Mouse (Mus musculus) midbrain, embryonic 12.5 days (tissue): ENCODE data around the gene Cchcr1. TPM values are rescaled to one million over a fixed set of nuclear protein-coding genes. Genes with fewer than 3 reads are reported as not detected.

Experiments
- ATAC-seq: fragments of 200-750 bp; cut with Nextera tagmentation; 2 replicates; pipeline ENCODE4 v1.8.0; 2017; ENCODE audit warnings: low read depth, moderate TSS enrichment, moderate library complexity; ENCODE audit not compliant: low FRiP score
- H3K27ac ChIP-seq: fragments of 300-500 bp; sonication (generic); replicated peaks from 2 replicates; pipeline ENCODE4 v1.5.1; 2016; ENCODE audit warnings: mild to moderate bottlenecking
- H3K27me3 ChIP-seq: fragments of 300-500 bp; sonication (generic); 2 replicates; pipeline ENCODE4 v1.6.1; 2016; ENCODE audit warnings: mild to moderate bottlenecking
- H3K36me3 ChIP-seq: fragments of 300-500 bp; sonication (generic); 2 replicates; pipeline ENCODE4 v1.6.1; 2016
- H3K4me1 ChIP-seq: fragments of 300-500 bp; sonication (generic); 2 replicates; pipeline ENCODE4 v1.6.1; 2016
- H3K4me2 ChIP-seq: fragments of 300-500 bp; sonication (generic); replicated peaks from 2 replicates; pipeline ENCODE4 v1.6.1; 2016; ENCODE audit warnings: mild to moderate bottlenecking, moderate library complexity
- H3K4me3 ChIP-seq: fragments of 300-500 bp; sonication (generic); 2 replicates; pipeline ENCODE4 v1.5.1; 2016; ENCODE audit warnings: mild to moderate bottlenecking
- H3K9ac ChIP-seq: fragments of 300-500 bp; sonication (generic); replicated peaks from 2 replicates; pipeline ENCODE4 v1.6.1; 2016; ENCODE audit warnings: mild to moderate bottlenecking, moderate library complexity
- H3K9me3 ChIP-seq: fragments of 300-500 bp; sonication (generic); 2 replicates; pipeline ENCODE4 v1.6.1; 2016; ENCODE audit warnings: mild to moderate bottlenecking
- WGBS: fragments of 180-500 bp; shearing (Covaris S2); methylation state at CpG from one replicate; pipeline ENCODE4 v1.1.7; 2016; 5-methylcytosine and 5-hydroxymethylcytosine counted together
- polyA plus RNA-seq: library from polyadenylated mRNA; unstranded; fragments of >200 nt; fragmentation: Nextera tagmentation; extraction: Ambion mirVana; gene quantifications from 2 replicates; pipeline ENCODE4 v1.2.1, GENCODE M21; 2016

Gene Cchcr1
- polyA plus RNA-seq, 1 experiment from 2014 or later = 18.5 TPM

GRCm38 (mm10) chr17:35544680-35545079, 27.8 kb downstream of the Cchcr1 start:
- Histone ChIP-seq H3K4me2 (no peak overlapping the region), H3K9ac (no peak overlapping the region), H3K27me3 (no peaks in the 10 kb centered on the region; the same call in 1 of the 2 replicates), H3K9me3 (no peaks in the 10 kb centered on the region), H3K4me1 (peaks cover 17% of the 10 kb centered on the region; the same call in 1 of the 2 replicates), H3K4me3 (no peak overlapping the region), H3K36me3 (no peaks in the 10 kb centered on the region), H3K27ac (no peak overlapping the region)
- WGBS = 35% methylated on average over 6 of the region's 6 CpGs
- no peak for ATAC-seq

DNA sequence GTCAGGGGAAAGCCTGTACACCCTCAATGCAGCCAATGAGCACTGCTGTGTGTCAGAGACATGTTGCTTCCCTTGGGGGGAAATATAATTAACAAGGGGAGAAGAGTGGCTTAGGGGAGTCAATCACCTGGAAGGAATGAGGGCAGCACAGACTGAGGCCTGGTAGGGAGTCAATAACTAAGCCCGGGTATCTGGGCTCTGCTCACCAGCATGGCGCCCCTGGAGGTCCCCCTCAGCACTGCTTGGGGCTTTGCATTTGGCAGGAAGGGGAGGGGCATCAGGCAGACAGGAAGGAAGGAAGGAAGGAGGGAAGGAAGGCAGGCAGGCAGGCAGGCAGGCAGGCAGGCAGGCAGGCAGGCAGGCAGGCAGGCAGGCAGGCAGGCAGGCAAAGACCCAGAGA, 30.6 kb downstream of the Cchcr1 start:
- WGBS = 46% methylated on average over 2 of the region's 2 CpGs
- no peak for ATAC-seq
- H3K4me1 ChIP-seq = peaks cover 17% of the 10 kb centered on the region; the same call in 1 of the 2 replicates
- H3K27me3 ChIP-seq = no peaks in the 10 kb centered on the region; the same call in 1 of the 2 replicates
- H3K9me3 ChIP-seq = no peaks in the 10 kb centered on the region
- no peak overlapping the region for H3K4me2 ChIP-seq
- no peak overlapping the region for H3K27ac ChIP-seq
- no peak overlapping the region for H3K9ac ChIP-seq
- H3K4me3 ChIP-seq = no peak overlapping the region
- no peaks in the 10 kb centered on the region for H3K36me3 ChIP-seq

GRCm38 (mm10) chr17:35548636-35549035, 31.7 kb downstream of the Cchcr1 start:
- no peak overlapping the region for H3K9ac ChIP-seq
- H3K4me1 ChIP-seq = peaks cover 9% of the 10 kb centered on the region; the same call in 1 of the 2 replicates
- no peak overlapping the region for H3K4me3 ChIP-seq
- no peak overlapping the region for H3K4me2 ChIP-seq
- 8% methylated on average over 5 of the region's 5 CpGs for WGBS
- ATAC-seq = no peak
- no peak overlapping the region for H3K27ac ChIP-seq
- H3K9me3 ChIP-seq = no peaks in the 10 kb centered on the region
- H3K27me3 ChIP-seq = no peaks in the 10 kb centered on the region; the same call in 1 of the 2 replicates
- H3K36me3 ChIP-seq = no peaks in the 10 kb centered on the region

DNA sequence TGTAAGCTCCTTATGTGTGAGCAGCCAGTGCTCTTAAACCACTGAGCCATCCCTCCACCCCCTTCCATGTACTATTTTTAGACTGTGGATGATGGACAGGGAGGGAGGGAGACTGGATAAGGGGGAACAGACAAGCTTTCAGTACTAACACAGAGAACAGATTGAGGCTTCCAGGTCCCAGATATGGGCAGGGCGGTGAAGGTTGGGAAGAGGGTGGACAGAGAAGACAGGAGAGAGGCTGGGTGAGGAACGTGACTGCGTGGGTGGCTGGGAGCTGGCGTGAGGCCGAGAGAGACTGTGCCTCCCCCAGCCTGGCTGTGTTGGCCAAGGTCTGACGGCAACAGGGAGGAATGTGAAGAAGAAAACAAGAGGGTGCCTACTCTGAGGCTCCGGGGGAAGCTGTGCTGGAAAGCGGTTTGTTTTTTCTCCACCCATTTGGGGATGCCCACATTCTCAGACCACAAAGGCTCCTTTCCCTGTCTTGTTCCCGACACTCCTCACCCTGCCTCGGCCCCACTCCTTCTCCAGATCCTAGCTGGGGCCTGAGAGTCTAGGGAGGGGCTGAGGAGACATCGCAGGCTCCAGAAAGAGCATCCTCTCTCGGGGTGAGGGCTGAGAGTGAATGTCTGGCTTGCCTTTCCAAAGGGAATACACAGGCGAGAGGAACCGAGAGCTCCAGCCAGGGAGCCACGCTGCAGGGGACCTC, 32.7 kb downstream of the Cchcr1 start:
- H3K36me3 ChIP-seq = no peaks in the 10 kb centered on the region
- no peak overlapping the region for H3K27ac ChIP-seq
- no peaks in the 10 kb centered on the region; the same call in 1 of the 2 replicates for H3K27me3 ChIP-seq
- H3K9ac ChIP-seq = no peak overlapping the region
- 0 out of 2 replicates have a peak, but pooled peaks cover 5% of the 10 kb centered on the region for H3K4me1 ChIP-seq
- H3K4me3 ChIP-seq = no peak overlapping the region
- no peaks in the 10 kb centered on the region for H3K9me3 ChIP-seq
- no peak overlapping the region for H3K4me2 ChIP-seq
- ATAC-seq = no peak
- WGBS = 56% methylated on average over 15 of the region's 15 CpGs

DNA sequence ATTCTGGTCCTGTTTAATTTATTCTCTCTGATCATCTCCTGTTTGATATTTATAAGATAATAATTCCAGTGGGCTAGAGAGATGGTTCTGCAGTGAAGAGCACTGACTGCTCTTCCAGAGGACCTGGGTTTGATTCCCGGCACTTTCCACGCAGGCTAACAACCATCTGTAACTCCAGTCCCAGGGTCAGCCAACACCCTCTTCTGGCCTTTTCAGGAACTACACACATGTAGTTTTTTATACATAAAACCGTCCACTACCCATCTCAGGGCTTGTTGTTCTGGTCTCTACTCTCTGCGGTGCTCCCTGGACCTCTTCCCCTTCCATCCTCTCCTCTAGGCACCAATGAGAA, 33.2 kb downstream of the Cchcr1 start:
- Histone ChIP-seq H3K9me3 (no peaks in the 10 kb centered on the region), H3K27me3 (no peaks in the 10 kb centered on the region; the same call in 1 of the 2 replicates), H3K4me3 (no peak overlapping the region), H3K4me2 (no peak overlapping the region), H3K27ac (no peak overlapping the region), H3K36me3 (no peaks in the 10 kb centered on the region), H3K4me1 (0 out of 2 replicates have a peak, but pooled peaks cover 5% of the 10 kb centered on the region), H3K9ac (no peak overlapping the region)
- no peak for ATAC-seq
- 94% methylated on average over 4 of the region's 4 CpGs for WGBS

GRCm38 (mm10) chr17:35550871-35551270, 34.0 kb downstream of the Cchcr1 start:
- H3K4me2 ChIP-seq = no peak overlapping the region
- WGBS = 70% methylated on average over 8 of the region's 8 CpGs

DNA sequence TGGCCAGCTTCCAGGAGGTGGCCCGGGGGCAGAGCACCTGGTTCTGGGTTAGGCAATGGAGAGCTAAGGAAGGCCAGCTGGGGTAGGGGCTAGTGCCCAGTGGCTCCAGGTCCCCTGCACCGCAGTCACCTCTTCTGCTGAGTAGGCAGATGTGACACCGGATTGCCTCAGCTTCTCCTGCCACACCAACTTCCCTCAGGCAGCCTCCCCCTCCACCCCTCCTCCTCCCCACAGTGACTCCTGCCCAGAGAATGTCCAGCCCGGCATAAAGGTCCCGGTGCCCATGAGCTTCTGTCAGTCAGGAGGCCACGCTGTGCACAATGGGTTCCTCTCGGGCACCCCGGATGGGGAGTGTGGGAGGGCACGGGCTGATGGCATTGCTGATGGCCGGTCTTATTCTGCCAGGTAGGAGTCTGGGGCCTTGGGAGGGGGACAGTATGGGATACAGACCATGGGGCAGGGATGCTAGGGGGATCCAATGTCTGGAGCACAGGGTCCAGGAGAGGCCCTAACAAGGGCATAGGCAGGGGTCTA, 35.0 kb downstream of the Cchcr1 start, which contains the start of gene Cdsn:
TSS of gene Cdsn (plus strand) at position 248 of the 534 bp plus-strand sequence.
- WGBS = 72% methylated on average over 10 of the region's 10 CpGs
- H3K4me3 ChIP-seq = no peak within 1 kb of the TSS
- H3K4me1 ChIP-seq = no peaks in the 10 kb centered on the region
- H3K4me2 ChIP-seq = no peak within 1 kb of the TSS
- no peak within 1 kb of the TSS for H3K27ac ChIP-seq
- no peak within 1 kb of the TSS for H3K9ac ChIP-seq
- no peaks in the 10 kb centered on the region for H3K9me3 ChIP-seq
- no peaks in the 10 kb centered on the region for H3K36me3 ChIP-seq
- ATAC-seq = no peak
- no peaks in the 10 kb centered on the region; the same call in 1 of the 2 replicates for H3K27me3 ChIP-seq

More at GRCm38 (mm10) chr17:35550871-35551270, 34.0 kb downstream of the Cchcr1 start:
- Histone ChIP-seq H3K27me3 (no peaks in the 10 kb centered on the region; the same call in 1 of the 2 replicates), H3K9me3 (no peaks in the 10 kb centered on the region), H3K27ac (no peak overlapping the region), H3K36me3 (no peaks in the 10 kb centered on the region), H3K9ac (no peak overlapping the region), H3K4me3 (no peak overlapping the region), H3K4me1 (0 out of 2 replicates have a peak, but pooled peaks cover 5% of the 10 kb centered on the region)
- no peak for ATAC-seq

DNA sequence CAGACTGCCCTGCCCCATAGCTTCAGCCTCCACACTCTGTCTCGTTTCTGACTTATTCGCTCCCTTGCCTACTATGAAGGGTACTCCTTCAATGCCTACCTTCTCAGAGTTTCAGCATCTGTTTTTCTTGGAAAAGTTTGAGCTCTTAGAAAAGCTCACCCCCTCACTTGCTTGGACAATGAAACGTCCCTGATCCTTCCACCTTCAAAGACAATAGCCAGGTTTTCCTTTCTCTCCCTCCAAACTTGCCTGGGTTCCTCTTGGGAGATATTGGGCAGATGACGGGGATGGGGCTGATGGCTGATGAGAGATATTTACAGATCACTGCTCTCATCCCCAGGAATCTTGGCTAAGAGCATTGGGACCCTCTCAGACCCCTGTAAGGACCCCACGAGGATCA, 37.4 kb downstream of the Cchcr1 start:
- no peaks in the 10 kb centered on the region for H3K4me1 ChIP-seq
- H3K36me3 ChIP-seq = no peaks in the 10 kb centered on the region
- no peak overlapping the region for H3K4me3 ChIP-seq
- no peak overlapping the region for H3K4me2 ChIP-seq
- WGBS = 77% methylated on average over 5 of the region's 5 CpGs
- H3K27me3 ChIP-seq = no peaks in the 10 kb centered on the region; the same call in 1 of the 2 replicates
- ATAC-seq = no peak
- no peak overlapping the region for H3K27ac ChIP-seq
- H3K9me3 ChIP-seq = no peaks in the 10 kb centered on the region
- H3K9ac ChIP-seq = no peak overlapping the region

DNA sequence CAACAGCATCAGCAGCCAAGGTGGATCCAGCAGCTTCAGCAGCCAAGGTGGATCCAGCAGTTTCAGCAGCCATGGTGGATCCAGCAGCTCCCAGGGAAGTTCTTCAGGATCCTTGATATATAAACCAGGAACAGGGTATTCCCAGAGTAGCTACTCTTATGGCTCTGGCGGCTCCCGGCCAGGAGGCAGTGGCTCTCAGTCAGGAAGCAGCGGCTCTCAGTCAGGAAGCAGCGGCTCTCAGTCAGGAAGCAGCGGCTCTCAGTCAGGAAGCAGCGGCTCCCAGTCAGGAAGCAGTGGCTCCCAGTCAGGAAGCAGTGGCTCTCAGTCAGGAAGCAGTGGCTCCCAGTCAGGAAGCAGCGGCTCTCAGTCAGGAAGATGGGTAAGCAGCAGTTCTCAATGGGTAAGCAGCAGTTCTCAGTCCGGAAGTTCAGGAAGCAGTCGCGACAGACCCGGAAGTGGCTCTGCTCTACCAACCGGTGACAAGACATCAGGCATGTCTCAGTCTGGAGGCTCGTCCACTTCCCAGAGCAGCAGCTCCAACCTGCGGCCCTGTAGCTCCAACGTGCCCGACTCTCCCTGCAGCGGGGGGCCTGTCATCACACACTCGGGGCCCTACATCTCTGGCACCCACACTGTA, 38.0 kb downstream of the Cchcr1 start:
- H3K27me3 ChIP-seq = no peaks in the 10 kb centered on the region; the same call in 1 of the 2 replicates
- 94% methylated on average over 18 of the region's 18 CpGs for WGBS
- H3K27ac ChIP-seq = no peak overlapping the region
- no peak for ATAC-seq
- H3K36me3 ChIP-seq = no peaks in the 10 kb centered on the region
- H3K9me3 ChIP-seq = no peaks in the 10 kb centered on the region
- no peak overlapping the region for H3K9ac ChIP-seq
- no peak overlapping the region for H3K4me3 ChIP-seq
- H3K4me1 ChIP-seq = no peaks in the 10 kb centered on the region
- H3K4me2 ChIP-seq = no peak overlapping the region

DNA sequence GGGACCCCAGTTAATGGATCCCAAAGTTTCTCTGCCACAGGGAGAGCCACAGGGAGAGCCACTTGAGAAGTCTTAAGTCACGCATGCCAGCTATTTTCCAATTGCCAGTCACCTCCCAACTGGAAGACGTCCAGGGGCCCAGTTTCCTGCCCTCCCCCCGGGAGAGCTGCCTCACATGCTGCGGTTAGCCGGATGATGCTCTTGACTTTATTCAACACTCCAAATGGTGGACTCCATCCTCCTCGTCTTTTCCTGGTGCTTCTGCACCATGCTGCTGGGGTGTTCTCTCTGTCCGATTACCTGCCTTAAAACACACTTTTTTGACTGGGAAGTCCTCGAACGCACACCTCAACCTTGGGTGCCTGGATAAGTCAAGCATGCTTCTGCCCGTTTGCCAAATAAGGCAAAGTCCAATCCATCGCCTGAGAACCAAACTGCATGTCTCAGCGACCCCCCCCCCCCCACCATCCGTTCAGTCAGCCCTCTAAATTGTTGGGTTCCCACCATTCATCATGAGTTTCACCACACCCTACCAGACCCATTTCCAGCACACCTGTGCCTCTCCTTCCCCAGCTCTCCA, 39.4 kb downstream of the Cchcr1 start:
- Histone ChIP-seq H3K27ac (no peak overlapping the region), H3K27me3 (no peaks in the 10 kb centered on the region; the same call in 1 of the 2 replicates), H3K36me3 (no peaks in the 10 kb centered on the region), H3K4me2 (no peak overlapping the region), H3K9me3 (no peaks in the 10 kb centered on the region), H3K4me3 (no peak overlapping the region), H3K4me1 (no peaks in the 10 kb centered on the region), H3K9ac (no peak overlapping the region)
- 94% methylated on average over 13 of the region's 13 CpGs for WGBS
- ATAC-seq = no peak

DNA sequence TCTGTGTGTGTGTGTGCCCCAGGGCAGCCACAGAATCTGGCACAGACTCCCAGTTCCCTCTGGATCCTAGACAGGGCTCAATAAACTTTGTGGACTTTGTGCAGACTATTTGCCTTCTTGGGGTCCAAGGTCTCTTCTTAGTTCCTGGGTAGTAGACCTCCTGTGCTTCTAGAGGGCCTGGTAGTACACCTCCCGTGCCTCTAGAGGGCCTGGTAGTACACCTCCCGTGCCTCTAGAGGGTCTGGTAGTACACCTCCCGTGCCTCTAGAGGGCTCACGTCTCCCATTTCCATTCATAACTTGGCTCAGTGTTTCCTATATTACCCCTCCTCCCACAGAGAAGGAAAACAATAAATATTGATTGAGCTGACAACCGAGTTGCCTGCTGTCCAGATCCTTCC, 39.9 kb downstream of the Cchcr1 start:
- 24% methylated on average over 5 of the region's 5 CpGs for WGBS
- no peaks in the 10 kb centered on the region for H3K9me3 ChIP-seq
- H3K4me2 ChIP-seq = no peak overlapping the region
- no peaks in the 10 kb centered on the region for H3K36me3 ChIP-seq
- H3K4me1 ChIP-seq = no peaks in the 10 kb centered on the region
- ATAC-seq = no peak
- H3K27ac ChIP-seq = no peak overlapping the region
- H3K9ac ChIP-seq = no peak overlapping the region
- H3K4me3 ChIP-seq = no peak overlapping the region
- no peaks in the 10 kb centered on the region; the same call in 1 of the 2 replicates for H3K27me3 ChIP-seq

GRCm38 (mm10) chr17:35557351-35557750, 40.5 kb downstream of the Cchcr1 start:
- 78% methylated on average over 9 of the region's 9 CpGs for WGBS
- no peak overlapping the region for H3K4me2 ChIP-seq
- ATAC-seq = no peak
- no peak overlapping the region for H3K27ac ChIP-seq
- H3K4me3 ChIP-seq = no peak overlapping the region
- no peaks in the 10 kb centered on the region for H3K36me3 ChIP-seq
- no peak overlapping the region for H3K9ac ChIP-seq
- no peaks in the 10 kb centered on the region for H3K27me3 ChIP-seq
- H3K4me1 ChIP-seq = no peaks in the 10 kb centered on the region
- H3K9me3 ChIP-seq = no peaks in the 10 kb centered on the region
